Mouse (Mus musculus) erythroblast, embryonic 14.5 days (primary cell): ENCODE measurements around the gene Ptges3.

Experiments
- GATA1 ChIP-seq: IDR thresholded peaks from 2 replicates; pipeline ENCODE4 v1.6.1; 2012; ENCODE audit warnings: low read length, inconsistent platforms, mixed read lengths
- TAL1 ChIP-seq: IDR thresholded peaks from 3 replicates; pipeline ENCODE4 v1.6.1; 2012; ENCODE audit warnings: low read length, inconsistent platforms, mixed read lengths

GRCm38 (mm10) chr10:128022196-128022595, 36.6 kb upstream of the Ptges3 start:
- no peak for TF ChIP-seq GATA1
- no peak for TF ChIP-seq TAL1
